Mouse (Mus musculus) G1E-ER4 (cell line): ENCODE data around the gene B630019K06Rik. TPM values are rescaled to one million over a fixed set of nuclear protein-coding genes. Genes with fewer than 3 reads are reported as not detected.
"Not testable (repeated sequence)": the region's sequence is repeated elsewhere in the genome, so short reads cannot be mapped to it uniquely, and the experiment has no call there.

Experiments used
- GATA1 ChIP-seq: IDR thresholded peaks from one replicate; pipeline ENCODE4 v1.8.0; 2012; ENCODE audit warnings: low read length, inconsistent platforms
- polyA plus RNA-seq: library from polyadenylated mRNA; stranded (reverse); fragments of >175 nt; gene quantifications from 2 replicates; pipeline ENCODE4 v1.2.3, GENCODE M21; 2012

The B630019K06Rik gene
- polyA plus RNA-seq, result 0.31 and 0.57 TPM in 2 replicates

DNA sequence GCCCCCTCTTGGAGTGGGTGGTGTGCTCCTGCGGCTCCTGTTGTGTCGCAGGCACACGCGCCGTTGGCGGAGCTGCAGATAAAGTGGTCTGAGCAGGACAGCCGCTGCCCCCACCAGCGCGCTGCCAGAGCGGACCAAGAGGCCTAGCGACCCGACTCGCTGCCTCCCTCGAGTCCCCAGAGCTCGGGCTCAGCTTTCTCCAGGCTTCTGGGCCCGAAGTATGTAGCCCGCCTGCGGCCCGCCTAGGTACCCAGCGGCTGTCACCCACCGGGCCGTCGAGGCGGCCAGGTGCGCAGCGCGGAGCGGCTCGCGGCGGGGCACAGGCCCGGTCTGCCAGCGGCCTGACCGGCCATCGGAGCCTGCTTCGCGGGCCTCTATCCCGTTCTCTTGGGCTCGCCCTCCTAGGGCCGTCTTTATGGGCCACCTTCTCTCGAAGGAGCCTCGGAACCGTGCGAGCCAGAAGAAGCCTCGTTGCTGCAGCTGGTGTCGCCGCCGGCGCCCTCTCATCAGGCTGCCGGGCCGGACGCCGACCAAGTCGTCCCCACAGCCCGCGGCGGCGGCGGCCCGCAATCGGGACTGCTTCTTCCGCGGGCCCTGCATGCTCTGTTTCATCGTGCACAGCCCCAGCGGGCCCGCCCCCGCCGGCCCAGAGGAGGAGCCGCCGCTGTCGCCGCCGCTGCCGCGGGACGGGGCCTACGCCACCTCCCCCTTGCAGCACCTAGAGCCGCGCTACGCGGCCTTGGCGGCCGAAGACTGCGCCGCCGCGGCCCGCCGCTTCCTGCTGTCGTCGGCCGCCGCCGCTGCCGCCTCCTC is at the start of gene B630019K06Rik:
B630019K06Rik (plus strand) TSS at position 40 of the 813 bp plus-strand sequence.
- no peak for TF ChIP-seq GATA1

GRCm38 (mm10) chrX:8843694-8844093 is 48.5 kb upstream of the B630019K06Rik start, which contains the start of gene Gm6592:
Gene Gm6592 (plus strand): TSS chrX:8843994.
- no peak for TF ChIP-seq GATA1

GRCm38 (mm10) chrX:8852486-8852885 is 39.7 kb upstream of the B630019K06Rik start:
- no peak for TF ChIP-seq GATA1

DNA sequence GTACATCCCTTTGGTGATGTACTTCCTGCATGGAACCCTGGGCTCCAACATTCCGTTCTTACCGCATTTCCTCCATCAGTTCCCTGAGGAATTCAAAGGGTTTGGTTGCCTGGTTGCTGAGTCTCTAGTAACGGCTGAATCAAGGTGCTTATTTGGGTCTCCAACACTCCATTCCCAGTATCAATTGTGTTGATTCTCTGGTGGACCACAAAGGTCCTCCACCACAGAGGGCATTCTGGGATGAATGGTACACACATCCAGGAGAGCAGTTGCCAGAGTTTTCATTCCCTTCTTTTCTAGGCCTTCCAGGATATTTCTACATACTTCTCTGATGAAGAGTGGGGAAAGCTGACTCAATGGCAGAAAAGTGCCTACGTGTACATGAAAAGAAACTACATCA is 18.2 kb upstream of the B630019K06Rik start, which contains the start of gene Gm5751:
Gm5751 (plus strand) TSS at position 301 of the 400 bp plus-strand sequence.
- not testable (repeated sequence) for TF ChIP-seq GATA1

DNA sequence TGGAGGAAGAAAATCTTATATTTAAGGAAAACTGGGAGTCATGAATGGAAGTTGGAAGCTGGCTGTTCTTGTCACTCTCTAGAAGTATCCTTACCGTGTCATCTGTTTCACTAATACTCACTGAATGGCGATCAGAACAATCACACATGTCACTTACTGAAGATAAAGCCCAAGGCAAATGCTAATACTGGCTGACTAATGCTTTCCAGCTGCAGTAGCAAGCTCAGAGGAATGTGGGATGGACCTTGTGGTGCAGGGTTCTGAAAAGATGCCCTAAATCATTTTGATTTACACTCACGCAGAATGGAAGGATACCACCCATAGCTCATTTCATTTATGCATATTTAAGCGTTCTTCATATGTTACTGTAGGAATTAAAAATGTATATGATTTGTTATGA is 7.8 kb upstream of the B630019K06Rik start:
- no peak for TF ChIP-seq GATA1

- TF ChIP-seq GATA1, result no peak
Observed at GRCm38 (mm10) chrX:8891975-8892342, 223 bp upstream of the B630019K06Rik start.

GRCm38 (mm10) chrX:8893182-8893651 is 1.0 kb downstream of the B630019K06Rik start:
- no peak for TF ChIP-seq GATA1

DNA sequence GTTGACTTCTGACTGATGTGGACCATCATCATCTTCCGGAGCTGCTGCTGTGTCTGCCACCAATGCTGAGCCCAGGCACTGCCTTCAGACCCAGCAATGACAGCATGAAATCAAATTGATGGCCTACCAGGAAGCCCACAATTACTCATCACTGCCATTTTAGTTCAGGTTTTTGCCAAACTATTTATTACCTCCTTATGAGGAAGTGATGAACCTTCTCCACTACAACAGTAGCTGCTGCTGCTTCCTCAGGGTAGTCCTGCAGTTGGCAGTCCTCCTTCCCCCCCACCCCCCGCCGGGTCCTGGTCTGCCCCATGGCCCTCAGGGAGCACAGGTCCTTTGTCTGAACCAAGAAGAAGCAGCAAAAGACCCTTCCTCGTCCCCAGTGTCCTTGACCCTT is 8.6 kb downstream of the B630019K06Rik start:
- TF ChIP-seq GATA1, result no peak

- no peak for TF ChIP-seq GATA1
Observed at GRCm38 (mm10) chrX:8901906-8902472, 9.8 kb downstream of the B630019K06Rik start.

DNA sequence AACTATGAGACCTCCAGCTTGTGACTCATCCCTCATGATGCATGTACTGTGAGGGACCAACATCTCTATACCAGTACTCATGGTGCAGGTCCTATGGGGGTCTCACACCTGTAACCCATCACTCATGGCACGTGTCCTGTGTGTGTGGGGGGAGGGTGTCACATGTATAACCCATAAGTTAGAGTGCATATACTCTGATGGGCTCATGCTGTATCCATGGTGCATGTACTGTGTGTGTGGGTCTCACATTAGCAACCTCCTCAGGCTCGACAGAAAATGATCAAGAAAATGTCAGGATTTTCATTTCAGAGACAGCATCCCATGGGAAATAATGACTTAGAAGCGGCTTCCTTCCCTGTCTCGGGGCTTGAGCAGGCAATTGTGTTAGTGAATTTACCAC is 28.9 kb downstream of the B630019K06Rik start:
- TF ChIP-seq GATA1, result no peak

DNA sequence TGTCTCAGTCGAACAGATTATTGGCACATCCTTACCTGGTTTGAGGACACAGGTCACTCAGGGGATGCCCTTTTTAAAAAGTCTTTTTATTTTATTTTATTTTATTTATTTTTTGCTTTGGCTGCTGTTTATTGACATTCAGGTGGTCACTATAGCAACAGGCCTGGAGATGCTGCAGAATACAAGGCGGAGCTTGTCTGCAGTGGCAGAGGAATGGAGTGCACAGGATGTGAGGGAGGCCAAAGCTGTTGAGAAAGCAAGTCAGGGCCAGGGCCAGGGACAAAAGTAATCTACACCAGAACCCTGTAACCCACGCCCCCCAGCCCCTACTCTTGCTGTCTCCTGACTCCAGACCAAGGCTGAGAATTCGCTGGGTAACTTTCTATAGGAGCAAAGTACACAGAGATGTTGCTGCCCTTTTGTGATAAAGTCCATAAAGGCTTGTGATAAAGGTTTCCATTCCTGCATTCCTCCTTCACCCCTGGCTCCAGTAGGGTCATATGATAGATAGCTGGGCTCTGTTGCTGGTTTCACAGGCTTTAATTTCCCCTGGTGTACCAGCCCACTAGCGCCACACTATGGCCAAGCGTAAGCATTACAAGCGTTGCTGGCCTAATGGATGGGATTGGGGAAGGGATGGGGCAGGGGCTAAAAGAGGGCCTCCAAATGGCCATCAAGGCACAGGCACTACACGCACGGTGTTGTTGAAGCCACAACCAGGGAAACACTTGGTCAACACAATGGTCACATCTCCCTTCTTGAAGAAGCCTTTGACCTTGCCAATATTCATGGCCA is 29.8 kb downstream of the B630019K06Rik start:
- no peak for TF ChIP-seq GATA1

- TF ChIP-seq GATA1, result no peak
Observed at GRCm38 (mm10) chrX:8927308-8927707, 35.1 kb downstream of the B630019K06Rik start.

GRCm38 (mm10) chrX:8944041-8944440 is 51.9 kb downstream of the B630019K06Rik start:
- no peak for TF ChIP-seq GATA1

Other genes with a start within 250 kb of the B630019K06Rik start
- gene Ssxb8, start 201.5 kb upstream of the B630019K06Rik start, polyA plus RNA-seq, result not detected in 2 replicates
- not detected in 2 replicates for gene Ssx9, start 143.9 kb upstream of the B630019K06Rik start, polyA plus RNA-seq
- gene Ssxb5, start 88.7 kb upstream of the B630019K06Rik start, polyA plus RNA-seq, result not detected in 2 replicates
- not detected in 2 replicates for gene Gm6592, start 48.4 kb upstream of the B630019K06Rik start, polyA plus RNA-seq
- gene Gm5751, start 18.1 kb upstream of the B630019K06Rik start, polyA plus RNA-seq, result 0.22 and 0.23 TPM in 2 replicates
- not detected in 2 replicates for gene Fthl17b, start 70.6 kb downstream of the B630019K06Rik start, polyA plus RNA-seq
- not detected in 2 replicates for gene Fthl17c, start 84.2 kb downstream of the B630019K06Rik start, polyA plus RNA-seq
- not detected in 2 replicates for gene Fthl17d, start 94.4 kb downstream of the B630019K06Rik start, polyA plus RNA-seq
- gene Fthl17e, start 141.1 kb downstream of the B630019K06Rik start, polyA plus RNA-seq, result not detected in 2 replicates
- gene Fthl17f, start 170.6 kb downstream of the B630019K06Rik start, polyA plus RNA-seq, result not detected in 2 replicates
- gene 4930402K13Rik, start 212.2 kb downstream of the B630019K06Rik start, polyA plus RNA-seq, result not detected in 2 replicates